In genomic region chr1:153667781-153668180, GRCm38 (mm10) we compare ENCODE assay signal across 21 mouse cellular contexts. TPM values are rescaled to one million over a fixed set of nuclear protein-coding genes. Genes with fewer than 3 reads are reported as not detected.
DNase-seq lines count a peak whose midpoint lies in the region; ATAC-seq and TF ChIP-seq lines count a peak whose summit lies in the region.
"Had no signal": no experiment of that assay in that cellular context is flagged by ENCODE, and none has a peak within 500 bp of the region (broad histone marks: within the 10 kb centered on the region; RNA-seq: fewer than 3 reads in every experiment).

No protein-coding gene starts in this region.

- 0 out of 2 replicates have a peak, but pooled peaks have one; percentile 11 for ATAC-seq in cerebellum, adult (ENCODE audit: insufficient number of reproducible peaks, low FRiP score, low TSS enrichment)
- ATAC-seq in midbrain, embryonic 14.5 days (ENCODE audit: low FRiP score, low TSS enrichment), result no peak
- ATAC-seq: intestine, embryonic 15.5 days had no signal

- TF ChIP-seq CTCF in left cerebral cortex, adult 2 months (IDR thresholded peaks at IDR 0.05), result no peak

- intact Hi-C loops in left cerebral cortex, adult 2 months (cut with DNase I), result no loop called here
- intact Hi-C loops in left cerebral cortex, postnatal 36 days (cut with DNase I), result loop anchor here (5.0 kb wide), 2 partner anchors 75 to 110 kb away; partner anchors contain the start of gene Rgs16

- peak overlapping the region; percentile 45 for H3K4me2 ChIP-seq in midbrain, embryonic 14.5 days (ENCODE audit: low read length)
- H3K4me2 ChIP-seq: embryonic facial prominence, embryonic 13.5 days; intestine, embryonic 15.5 days; limb, embryonic 15.5 days had no signal

- H3K4me3 ChIP-seq in left cerebral cortex, adult 2 months, result peak overlapping the region; percentile 11; the same call in 1 of the 2 replicates
- no peak overlapping the region for H3K4me3 ChIP-seq in midbrain, embryonic 14.5 days (replicated peaks; ENCODE audit: low read depth, low read length)
- H3K4me3 ChIP-seq: embryonic facial prominence, embryonic 13.5 days; intestine, embryonic 15.5 days; layer of hippocampus, adult 2 months; limb, embryonic 15.5 days had no signal

- peaks cover 52% of the 10 kb centered on the region for H3K4me1 ChIP-seq in midbrain, embryonic 14.5 days (ENCODE audit: control insufficient read depth, insufficient read depth, low read length)

- no peaks in the 10 kb centered on the region for H3K36me3 ChIP-seq in midbrain, embryonic 14.5 days (ENCODE audit: control insufficient read depth, insufficient read depth, low read length)
- H3K36me3 ChIP-seq: embryonic facial prominence, embryonic 13.5 days; intestine, embryonic 15.5 days; limb, embryonic 15.5 days had no signal

- 79% methylated on average over 5 of the region's 5 CpGs for WGBS in midbrain, embryonic 14.5 days

- DNase-seq in cerebellum, adult 9-11 months, result no peak
- no peak for DNase-seq in left cerebral cortex, adult 2 months (ENCODE audit: extremely low spot score in 1 of 2, low spot score in 2 of 2)
- DNase-seq in left cerebral cortex, postnatal 36 days (ENCODE audit: low spot score in 2 of 2), result no peak
- no peak for DNase-seq in midbrain, embryonic 14.5 days
- DNase-seq in ovary, postnatal 10 days (ENCODE audit: low spot score), result no peak
- DNase-seq in right cerebral cortex, postnatal 4 days, result no peak
- DNase-seq in right cerebral cortex, postnatal 25 days, result no peak
- DNase-seq: adrenal gland, adult 8-10 months; gastrocnemius, postnatal 10 days; heart, postnatal 10 days; lung, adult 18-20 months; lung, postnatal 4 days; right cerebral cortex, postnatal 14 days; thymus, adult 18-20 months had no signal

- no peaks in the 10 kb centered on the region for H3K9me3 ChIP-seq in midbrain, embryonic 14.5 days (ENCODE audit: control insufficient read depth, low read length)
- H3K9me3 ChIP-seq: embryonic facial prominence, embryonic 13.5 days; intestine, embryonic 15.5 days; limb, embryonic 15.5 days had no signal

- no peak overlapping the region for H3K27ac ChIP-seq in left cerebral cortex, adult 2 months
- H3K27ac ChIP-seq in midbrain, embryonic 14.5 days (replicated peaks; ENCODE audit: low read depth, low read length), result no peak overlapping the region
- H3K27ac ChIP-seq: embryonic facial prominence, embryonic 13.5 days; intestine, embryonic 15.5 days; kidney, postnatal 0 days; layer of hippocampus, adult 2 months; limb, embryonic 15.5 days had no signal

- H3K9ac ChIP-seq in midbrain, embryonic 14.5 days (replicated peaks; ENCODE audit: low read length), result no peak overlapping the region
- H3K9ac ChIP-seq: embryonic facial prominence, embryonic 13.5 days; intestine, embryonic 15.5 days; limb, embryonic 15.5 days had no signal

- H3K27me3 ChIP-seq in midbrain, embryonic 14.5 days (ENCODE audit: control insufficient read depth, insufficient read depth, low read length), result no peaks in the 10 kb centered on the region

RNA-seq across cellular contexts. Expression of gene Rgs8, which starts 15.0 kb away (rescaled TPM):
- 10 to 100 TPM; 61.1 to 63.2 TPM for total RNA-seq in left cerebral cortex, adult 2 months (2021)
- 10 to 100 TPM; 61.6 to 65.5 TPM for total RNA-seq in left cerebral cortex, postnatal 36 days (2021)
- polyA plus RNA-seq in midbrain, embryonic 14.5 days (2014; fragmentation: Nextera tagmentation; extraction: Ambion mirVana), result 30.4 and 31.6 TPM in 2 replicates
- total RNA-seq: heart, adult 8-10 months; heart, postnatal 10 days had no signal
